ENCODE assay signal across 24 mouse cellular contexts in genomic region chr9:86617837-86618492, GRCm38 (mm10). TPM values are rescaled to one million over a fixed set of nuclear protein-coding genes. Genes with fewer than 3 reads are reported as not detected.
DNase-seq lines count a peak whose midpoint lies in the region; ATAC-seq lines count a peak whose summit lies in the region.
"Had no signal": no experiment of that assay in that cellular context is flagged by ENCODE, and none has a peak within 500 bp of the region (broad histone marks: within the 10 kb centered on the region; RNA-seq: fewer than 3 reads in every experiment).

No protein-coding gene starts in this region.

- H3K4me3 ChIP-seq in heart, embryonic 16.5 days (ENCODE audit: low read length), result no peak overlapping the region
- H3K4me3 ChIP-seq: embryonic facial prominence, embryonic 12.5 days; erythroblast, embryonic 14.5 days; forebrain, embryonic 13.5 days; limb, embryonic 10.5 days; midbrain, embryonic 15.5 days had no signal

- H3K4me2 ChIP-seq in heart, embryonic 16.5 days (ENCODE audit: low read depth, low read length), result no peak overlapping the region
- H3K4me2 ChIP-seq: embryonic facial prominence, embryonic 12.5 days; forebrain, embryonic 13.5 days; heart, embryonic 11.5 days; hindbrain, embryonic 14.5 days; midbrain, embryonic 15.5 days had no signal

- peaks cover 15% of the 10 kb centered on the region for H3K4me1 ChIP-seq in heart, embryonic 16.5 days (ENCODE audit: control insufficient read depth, insufficient read depth, low read length)
- H3K4me1 ChIP-seq: forebrain, embryonic 13.5 days; limb, embryonic 10.5 days had no signal

- no peaks in the 10 kb centered on the region for H3K27me3 ChIP-seq in heart, embryonic 16.5 days (ENCODE audit: control insufficient read depth, insufficient read depth, low read length)
- H3K27me3 ChIP-seq: embryonic facial prominence, embryonic 12.5 days; forebrain, embryonic 13.5 days; midbrain, embryonic 15.5 days had no signal

- ATAC-seq in heart, embryonic 16.5 days (replicated peaks; ENCODE audit: extremely low read depth, insufficient read depth, low FRiP score), result no peak
- ATAC-seq: forebrain, embryonic 13.5 days; intestine, embryonic 16.5 days; liver, postnatal 0 days; midbrain, embryonic 15.5 days had no signal

- H3K9ac ChIP-seq in heart, embryonic 16.5 days (ENCODE audit: low read length), result no peak overlapping the region
- H3K9ac ChIP-seq: embryonic facial prominence, embryonic 12.5 days; forebrain, embryonic 13.5 days; hindbrain, embryonic 14.5 days; liver, postnatal 0 days; midbrain, embryonic 15.5 days had no signal

- no peak for DNase-seq in heart, adult 9 months (ENCODE audit: low spot score in 2 of 2)
- peak; percentile 6 for DNase-seq in thymus, postnatal 0 days (ENCODE audit: low spot score)
- DNase-seq in thymus, postnatal 36 days, result no peak
- DNase-seq in induced T-regulatory cell, adult 2 months (ENCODE audit: low read depth), result peak; percentile 73
- no peak for DNase-seq in adrenal gland, adult 2 months
- no peak for DNase-seq in frontal cortex, postnatal 14 days (ENCODE audit: low spot score in 2 of 2)
- DNase-seq: cerebellum, adult 8-10 months; gastrocnemius, postnatal 25 days; kidney, postnatal 36 days; liver, postnatal 0 days; right cerebral cortex, postnatal 14 days; spleen, adult 18-20 months; thymus, adult 2 months had no signal

- H3K36me3 ChIP-seq in heart, embryonic 16.5 days (ENCODE audit: control insufficient read depth, insufficient read depth), result no peaks in the 10 kb centered on the region
- H3K36me3 ChIP-seq: embryonic facial prominence, embryonic 12.5 days; limb, embryonic 10.5 days; midbrain, embryonic 15.5 days had no signal

- 47% methylated on average over 7 of the region's 7 CpGs for WGBS in heart, embryonic 16.5 days

- H3K9me3 ChIP-seq in heart, embryonic 16.5 days (replicated peaks; ENCODE audit: control insufficient read depth, low read length), result no peaks in the 10 kb centered on the region
- H3K9me3 ChIP-seq: embryonic facial prominence, embryonic 12.5 days; forebrain, embryonic 13.5 days; limb, embryonic 10.5 days; midbrain, embryonic 15.5 days had no signal

- H3K27ac ChIP-seq in heart, embryonic 16.5 days (ENCODE audit: low read length), result peak overlapping the region; percentile 40; the same call in 1 of the 2 replicates
- H3K27ac ChIP-seq: embryonic facial prominence, embryonic 12.5 days; forebrain, embryonic 13.5 days; hindbrain, embryonic 14.5 days; limb, embryonic 10.5 days; midbrain, embryonic 15.5 days had no signal

RNA-seq across cellular contexts. Expression of gene Rwdd2a, which starts 46.2 kb away (rescaled TPM):
- 3.9 and 5.2 TPM in 2 replicates for polyA plus RNA-seq in heart, embryonic 16.5 days (2015; fragmentation: Nextera tagmentation; extraction: Ambion mirVana)
- polyA plus RNA-seq in thymus, postnatal 0 days (2015; fragmentation: Nextera tagmentation; extraction: Ambion mirVana), result 6.2 and 7.3 TPM in 2 replicates
- total RNA-seq in adrenal gland, adult 2 months (2021), result 1 to 10 TPM; 3.9 to 8.0 TPM
- polyA plus RNA-seq in adrenal gland, adult 2 months (2012; rRNA removed), result 5.6 and 16.8 TPM in 2 replicates
- total RNA-seq: liver, adult 2 months; megakaryocyte-erythroid progenitor cell, adult 5-6 weeks had no signal
- polyA plus RNA-seq: erythroblast, embryonic 14.5 days; liver, adult 2 months had no signal

RNA-seq across cellular contexts. Expression of gene Pgm3, which starts 46.3 kb away (rescaled TPM):
- polyA plus RNA-seq in heart, embryonic 16.5 days (2015; fragmentation: Nextera tagmentation; extraction: Ambion mirVana), result 20.1 and 20.6 TPM in 2 replicates
- 20.7 and 23.0 TPM in 2 replicates for polyA plus RNA-seq in thymus, postnatal 0 days (2015; fragmentation: Nextera tagmentation; extraction: Ambion mirVana)
- total RNA-seq in adrenal gland, adult 2 months (2021), result 10 to 100 TPM; 20.8 to 52.6 TPM
- 2.9 and 3.9 TPM in 2 replicates for polyA plus RNA-seq in adrenal gland, adult 2 months (2012; rRNA removed)

Comparison
In these comparisons a context has a peak if more than half of its experiments do, and no peak if none do; other contexts are left out.
1. DNase-seq: peak in thymus, postnatal 0 days (single experiment) and induced T-regulatory cell, adult 2 months (single experiment); none in heart, adult 9 months (0 of 2), thymus, postnatal 36 days (0 of 2), adrenal gland, adult 2 months (single experiment) and frontal cortex, postnatal 14 days (0 of 2).